In genomic region chr9:99994285-99995144, GRCm38 (mm10) we compare ENCODE assay signal across 8 mouse cellular contexts.
DNase-seq lines count a peak whose midpoint lies in the region; ATAC-seq and TF ChIP-seq lines count a peak whose summit lies in the region.

No protein-coding gene starts in this region.

- H3K4me2 ChIP-seq in lung, embryonic 14.5 days = peak overlapping the region; percentile 25; the same call in 1 of the 2 replicates
- peak overlapping the region; percentile 57 for H3K4me2 ChIP-seq in forebrain, postnatal 0 days (ENCODE audit: low read depth)
- H3K4me2 ChIP-seq in limb, embryonic 12.5 days = peak overlapping the region; percentile 53
- H3K4me2 ChIP-seq in stomach, embryonic 15.5 days = peak overlapping the region; percentile 27

- H3K9ac ChIP-seq in lung, embryonic 14.5 days = no peak overlapping the region
- H3K9ac ChIP-seq in forebrain, postnatal 0 days = peak overlapping the region; percentile 41
- H3K9ac ChIP-seq in limb, embryonic 12.5 days (replicated peaks) = no peak overlapping the region
- H3K9ac ChIP-seq in stomach, embryonic 15.5 days = no peak overlapping the region

- H3K27ac ChIP-seq in lung, embryonic 14.5 days (ENCODE audit: low read depth) = no peak overlapping the region
- no peak overlapping the region for H3K27ac ChIP-seq in forebrain, postnatal 0 days (ENCODE audit: low read depth, low read length)
- no peak overlapping the region for H3K27ac ChIP-seq in limb, embryonic 12.5 days
- H3K27ac ChIP-seq in stomach, embryonic 15.5 days = no peak overlapping the region

- H3K9me3 ChIP-seq in lung, embryonic 14.5 days (ENCODE audit: low read depth, low read length) = no peaks in the 10 kb centered on the region
- H3K9me3 ChIP-seq in forebrain, postnatal 0 days (ENCODE audit: low read length) = no peaks in the 10 kb centered on the region
- no peaks in the 10 kb centered on the region for H3K9me3 ChIP-seq in limb, embryonic 12.5 days
- H3K9me3 ChIP-seq in stomach, embryonic 15.5 days = no peaks in the 10 kb centered on the region

- H3K36me3 ChIP-seq in lung, embryonic 14.5 days (ENCODE audit: insufficient read depth) = no peaks in the 10 kb centered on the region
- H3K36me3 ChIP-seq in forebrain, postnatal 0 days (ENCODE audit: insufficient read depth) = no peaks in the 10 kb centered on the region
- no peaks in the 10 kb centered on the region for H3K36me3 ChIP-seq in limb, embryonic 12.5 days
- H3K36me3 ChIP-seq in stomach, embryonic 15.5 days = no peaks in the 10 kb centered on the region

- H3K4me3 ChIP-seq in lung, embryonic 14.5 days (ENCODE audit: low read depth, low read length) = no peak overlapping the region
- peak overlapping the region; percentile 35 for H3K4me3 ChIP-seq in forebrain, postnatal 0 days (ENCODE audit: low read depth, low read length)
- H3K4me3 ChIP-seq in limb, embryonic 12.5 days (replicated peaks) = peak overlapping the region; percentile 28
- H3K4me3 ChIP-seq in stomach, embryonic 15.5 days (replicated peaks) = peak overlapping the region; percentile 1; the same call in 1 of the 2 replicates

- 1% methylated on average over 30 of the region's 30 CpGs for WGBS in lung, embryonic 14.5 days
- WGBS in forebrain, postnatal 0 days = under 1% methylated on average over 30 of the region's 30 CpGs
- 1% methylated on average over 30 of the region's 30 CpGs for WGBS in limb, embryonic 12.5 days
- WGBS in stomach, embryonic 15.5 days = 4% methylated on average over 30 of the region's 30 CpGs

- no peak for TF ChIP-seq CTCF in lung, embryonic 14.5 days (IDR thresholded peaks at IDR 0.05; ENCODE audit: low read depth)
- TF ChIP-seq CTCF in forebrain, postnatal 0 days (IDR thresholded peaks at IDR 0.05; ENCODE audit: low read depth) = no peak

- no peaks in the 10 kb centered on the region for H3K4me1 ChIP-seq in lung, embryonic 14.5 days (ENCODE audit: insufficient read depth)
- H3K4me1 ChIP-seq in forebrain, postnatal 0 days (ENCODE audit: insufficient read depth) = peaks cover 7% of the 10 kb centered on the region; the same call in 1 of the 2 replicates
- H3K4me1 ChIP-seq in limb, embryonic 12.5 days (replicated peaks) = peaks cover 10% of the 10 kb centered on the region; the same call in 1 of the 2 replicates
- H3K4me1 ChIP-seq in stomach, embryonic 15.5 days = no peaks in the 10 kb centered on the region

- H3K27me3 ChIP-seq in lung, embryonic 14.5 days (ENCODE audit: insufficient read depth, low read length) = peaks cover 35% of the 10 kb centered on the region
- peaks cover 11% of the 10 kb centered on the region for H3K27me3 ChIP-seq in forebrain, postnatal 0 days (ENCODE audit: insufficient read depth, low read length)
- H3K27me3 ChIP-seq in limb, embryonic 12.5 days = peaks cover 29% of the 10 kb centered on the region
- peaks cover 13% of the 10 kb centered on the region; the same call in 1 of the 2 replicates for H3K27me3 ChIP-seq in stomach, embryonic 15.5 days (replicated peaks)

- no peak for ATAC-seq in lung, embryonic 14.5 days (ENCODE audit: insufficient read depth)
- ATAC-seq in forebrain, postnatal 0 days = peak; percentile 47
- ATAC-seq in limb, embryonic 12.5 days (ENCODE audit: insufficient number of reproducible peaks, insufficient read depth, low FRiP score, low TSS enrichment, low read depth) = no peak
- no peak for ATAC-seq in stomach, embryonic 15.5 days (ENCODE audit: insufficient read depth, low FRiP score, low read depth)

- DNase-seq in lung, embryonic 14.5 days = peak; percentile 44
- no peak for DNase-seq in lung, postnatal 14 days
- DNase-seq in forebrain, postnatal 0 days = peak; percentile 58
- no peak for DNase-seq in urinary bladder, adult 18-20 months (ENCODE audit: low spot score in 2 of 2)
- no peak for DNase-seq in gastrocnemius, adult 18-20 months (ENCODE audit: low spot score)
- no peak for DNase-seq in testis, postnatal 10 days (ENCODE audit: low spot score)

Comparison
In these comparisons a context has a peak if more than half of its experiments do, and no peak if none do; other contexts are left out.
1. DNase-seq: peak in lung, embryonic 14.5 days (single experiment) and forebrain, postnatal 0 days (single experiment); none in lung, postnatal 14 days (single experiment), urinary bladder, adult 18-20 months (0 of 2), gastrocnemius, adult 18-20 months (single experiment) and testis, postnatal 10 days (single experiment).
2. Peak in every context shown above with its lines, with median percentiles within 50 percentile points of each other: H3K4me2 ChIP-seq.